ENCODE assay signal across 27 mouse cellular contexts in genomic region chr3:68511744-68512143, GRCm38 (mm10).
DNase-seq lines count a peak whose midpoint lies in the region; ATAC-seq and TF ChIP-seq lines count a peak whose summit lies in the region.
"Had no signal": no experiment of that assay in that cellular context is flagged by ENCODE, and none has a peak within 500 bp of the region (broad histone marks: within the 10 kb centered on the region; RNA-seq: fewer than 3 reads in every experiment).

No protein-coding gene starts in this region.

- no peak overlapping the region for H3K4me2 ChIP-seq in heart, embryonic 11.5 days
- H3K4me2 ChIP-seq: heart, embryonic 13.5 days; hindbrain, embryonic 15.5 days; limb, embryonic 12.5 days; lung, embryonic 14.5 days; midbrain, embryonic 11.5 days; stomach, embryonic 15.5 days had no signal

- no peak overlapping the region for H3K9ac ChIP-seq in heart, embryonic 11.5 days (ENCODE audit: low read depth, low read length)
- H3K9ac ChIP-seq: heart, embryonic 13.5 days; hindbrain, embryonic 15.5 days; limb, embryonic 12.5 days; liver, embryonic 14.5 days; lung, embryonic 14.5 days; stomach, embryonic 15.5 days had no signal

- peak overlapping the region; percentile 18; the same call in 1 of the 2 replicates for H3K27ac ChIP-seq in heart, embryonic 10.5 days
- H3K27ac ChIP-seq in heart, embryonic 11.5 days (ENCODE audit: low read depth, low read length) = no peak overlapping the region
- H3K27ac ChIP-seq: heart, embryonic 13.5 days; hindbrain, embryonic 10.5 days; hindbrain, embryonic 15.5 days; left cerebral cortex, adult 2 months; limb, embryonic 12.5 days; stomach, embryonic 15.5 days had no signal

- H3K4me1 ChIP-seq in heart, embryonic 10.5 days = peaks cover 60% of the 10 kb centered on the region
- H3K4me1 ChIP-seq in heart, embryonic 11.5 days (ENCODE audit: control insufficient read depth, insufficient read depth, low read length) = peaks cover 46% of the 10 kb centered on the region
- H3K4me1 ChIP-seq in lung, adult 2 months (ENCODE audit: control insufficient read depth, insufficient read depth, low read length) = peaks cover 10% of the 10 kb centered on the region
- H3K4me1 ChIP-seq: limb, embryonic 12.5 days; stomach, embryonic 15.5 days had no signal

- WGBS in heart, embryonic 10.5 days = 77% methylated on average over 4 of the region's 4 CpGs
- WGBS in heart, embryonic 11.5 days (ENCODE audit: insufficient replicate concordance) = 73% methylated on average over 4 of the region's 4 CpGs
- WGBS in lung, adult 2 months = 57% methylated on average over 4 of the region's 4 CpGs

- no peak overlapping the region for H3K4me3 ChIP-seq in heart, embryonic 10.5 days
- no peak overlapping the region for H3K4me3 ChIP-seq in heart, embryonic 11.5 days (ENCODE audit: low read depth, low read length)
- no peak overlapping the region for H3K4me3 ChIP-seq in lung, adult 2 months (replicated peaks; ENCODE audit: extremely low read depth, low read depth, low read length)
- H3K4me3 ChIP-seq: heart, embryonic 13.5 days; hindbrain, embryonic 10.5 days; hindbrain, embryonic 15.5 days; left cerebral cortex, adult 2 months; limb, embryonic 12.5 days; stomach, embryonic 15.5 days had no signal

- H3K36me3 ChIP-seq in heart, embryonic 10.5 days = peaks cover 9% of the 10 kb centered on the region
- no peaks in the 10 kb centered on the region for H3K36me3 ChIP-seq in heart, embryonic 11.5 days (ENCODE audit: control insufficient read depth, insufficient read depth, low read length)
- H3K36me3 ChIP-seq: hindbrain, embryonic 10.5 days; hindbrain, embryonic 15.5 days; stomach, embryonic 15.5 days had no signal

- ATAC-seq in heart, embryonic 11.5 days (replicated peaks; ENCODE audit: insufficient number of reproducible peaks, low FRiP score, low TSS enrichment) = no peak
- ATAC-seq: CD4-positive, CD25-positive, alpha-beta regulatory T cell, adult 4 months; forebrain, embryonic 14.5 days; inflammation-experienced regulatory T-cells, adult 6 months; midbrain, embryonic 16.5 days had no signal

- DNase-seq in heart, embryonic 10.5 days (ENCODE audit: low spot score) = no peak
- peak; percentile 41 for DNase-seq in kidney, postnatal 14 days
- no peak for DNase-seq in kidney, adult 11 months
- DNase-seq in lung, adult 2 months = no peak
- no peak for DNase-seq in lung, postnatal 14 days
- no peak for DNase-seq in urinary bladder, postnatal 4 days (ENCODE audit: low spot score in 2 of 2)
- DNase-seq: adrenal gland, postnatal 14 days; cerebellum, adult 11 months; cerebellum, adult 9-10 months; cerebellum, postnatal 36 days; heart, postnatal 14 days; kidney, postnatal 4 days; lung, embryonic 14.5 days; right cerebral cortex, postnatal 25 days had no signal

- H3K27me3 ChIP-seq in heart, embryonic 10.5 days (ENCODE audit: insufficient read depth, poor library complexity, severe bottlenecking) = no peaks in the 10 kb centered on the region
- H3K27me3 ChIP-seq in heart, embryonic 11.5 days (ENCODE audit: control insufficient read depth, insufficient read depth, low read length) = no peaks in the 10 kb centered on the region
- H3K27me3 ChIP-seq: heart, embryonic 13.5 days; hindbrain, embryonic 15.5 days; limb, embryonic 12.5 days; stomach, embryonic 15.5 days had no signal

- TF ChIP-seq POLR2A in lung, adult 2 months (IDR thresholded peaks at IDR 0.05; ENCODE audit: borderline replicate concordance, extremely low read depth, low read depth, low read length) = peak; percentile 35; the same call in 1 of the 2 replicates

- TF ChIP-seq CTCF in lung, adult 2 months (IDR thresholded peaks at IDR 0.05; ENCODE audit: insufficient read depth, low read length) = peak; percentile 53; the same call in 1 of the 2 replicates

- H3K9me3 ChIP-seq in heart, embryonic 10.5 days = no peaks in the 10 kb centered on the region
- no peaks in the 10 kb centered on the region for H3K9me3 ChIP-seq in heart, embryonic 11.5 days (replicated peaks; ENCODE audit: control insufficient read depth, low read length)
- H3K9me3 ChIP-seq: heart, embryonic 13.5 days; hindbrain, embryonic 10.5 days; hindbrain, embryonic 15.5 days; limb, embryonic 12.5 days; stomach, embryonic 15.5 days had no signal
